Mouse (Mus musculus) layer of hippocampus, postnatal 25 days (tissue): ENCODE measurements at regions not wholly inside any gene's neighbourhood (a gene's known extent, or its start where the extent isn't known, plus 50 kb on each side); places are given as distances from the start of the nearest gene placed in this dataset.
A peak's percentile ranks its signal among the peaks of the same experiment; 100 is the strongest.

Source experiments
- DNase-seq, 2 experiments: peaks; one replicate each; pipeline ENCODE4 v3.0.0; 2022; ENCODE audit warnings: mixed read lengths in 2 of 2, low spot score in 1 of 2; ENCODE audit errors: extremely low spot score in 1 of 2

DNA sequence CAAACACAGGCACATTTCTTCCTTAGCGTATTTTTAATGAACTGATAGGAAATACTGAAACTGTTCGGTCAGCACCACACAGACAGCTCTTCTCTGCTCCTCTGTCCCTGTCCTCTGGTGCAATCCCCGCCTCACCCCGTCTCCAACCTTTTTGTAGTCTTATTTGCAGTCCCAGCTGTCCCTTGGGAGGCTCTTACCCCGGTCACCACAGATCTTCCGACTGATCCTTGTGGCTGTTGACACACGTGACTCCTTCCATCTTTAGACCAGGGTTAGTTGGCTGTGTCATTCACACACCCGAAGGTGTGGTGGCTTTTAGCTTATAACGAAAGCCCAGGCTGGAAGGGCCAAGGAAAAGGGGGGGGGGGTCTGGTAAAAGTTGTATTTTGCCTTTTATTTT, 56.4 kb downstream of the Cyp26a1 start:
- DNase-seq: no peak

DNA sequence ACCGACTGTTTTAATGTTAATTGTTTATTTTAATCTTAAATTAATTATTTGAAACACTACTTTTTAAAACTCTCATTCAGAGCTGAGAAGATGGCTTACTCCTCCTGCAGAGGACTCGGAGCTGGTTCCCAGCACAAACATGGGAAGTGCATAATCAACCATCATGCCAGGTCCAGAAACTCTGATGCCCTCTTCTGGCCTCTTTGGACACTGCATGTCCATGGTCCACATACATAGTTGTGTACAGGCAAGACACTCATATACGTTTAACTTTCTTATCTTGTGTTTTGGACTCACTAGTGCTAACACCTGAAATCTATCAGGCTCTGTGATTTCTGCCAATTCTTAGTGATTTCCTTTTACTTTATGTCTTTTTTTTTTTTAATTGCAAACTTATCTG, 57.8 kb downstream of the Cyp26a1 start:
- DNase-seq: no peak

- DNase-seq: no peak
These were observed 71.8 kb downstream of the Cyp26a1 start for GRCm38 (mm10) chr19:37769376-37769775.

DNA sequence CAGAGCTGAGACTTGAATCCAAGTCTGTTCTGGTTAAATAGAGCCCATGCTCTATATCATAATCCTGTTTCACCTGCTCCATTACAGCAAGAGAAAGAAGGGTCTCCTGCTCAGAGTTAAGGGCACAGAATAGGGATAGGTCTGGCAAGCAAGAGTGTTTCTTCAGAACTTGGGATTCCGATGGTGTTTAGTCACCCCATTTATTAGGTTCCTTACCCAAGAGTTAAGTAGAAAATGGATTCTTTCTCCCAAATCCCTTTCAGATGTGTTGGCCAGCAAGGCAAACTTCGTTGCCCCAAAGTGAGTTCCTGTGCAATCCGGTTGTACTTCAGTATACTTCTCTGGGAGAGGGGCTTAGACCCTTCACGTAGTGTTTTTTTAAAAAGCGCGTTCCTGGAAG, 74.4 kb downstream of the Cyp26a1 start:
- no peak for DNase-seq

DNA sequence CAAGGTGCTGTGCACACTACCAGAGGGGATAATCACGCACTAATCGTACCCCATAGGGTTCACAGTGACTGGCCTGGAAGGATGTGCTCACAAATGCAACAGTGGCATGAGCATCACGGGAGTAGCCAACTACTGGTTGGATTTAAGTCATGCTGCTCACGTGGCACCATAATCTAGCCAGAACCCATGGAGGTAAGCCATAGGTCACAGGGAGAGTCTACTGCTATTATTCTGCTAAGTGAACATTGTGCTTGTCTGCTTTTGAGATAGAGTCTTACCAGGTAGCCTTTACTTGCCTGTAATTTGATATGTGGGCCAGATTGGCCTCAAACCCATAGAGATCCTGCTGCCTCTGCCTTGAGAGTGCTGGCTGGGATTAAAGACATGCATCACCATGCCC, 77.0 kb downstream of the Cyp26a1 start:
- no peak for DNase-seq

- DNase-seq: no peak
These were observed 77.4 kb downstream of the Cyp26a1 start for GRCm38 (mm10) chr19:37774966-37775365.

GRCm38 (mm10) chr19:37777961-37778360, 80.4 kb downstream of the Cyp26a1 start:
- DNase-seq: no peak

DNA sequence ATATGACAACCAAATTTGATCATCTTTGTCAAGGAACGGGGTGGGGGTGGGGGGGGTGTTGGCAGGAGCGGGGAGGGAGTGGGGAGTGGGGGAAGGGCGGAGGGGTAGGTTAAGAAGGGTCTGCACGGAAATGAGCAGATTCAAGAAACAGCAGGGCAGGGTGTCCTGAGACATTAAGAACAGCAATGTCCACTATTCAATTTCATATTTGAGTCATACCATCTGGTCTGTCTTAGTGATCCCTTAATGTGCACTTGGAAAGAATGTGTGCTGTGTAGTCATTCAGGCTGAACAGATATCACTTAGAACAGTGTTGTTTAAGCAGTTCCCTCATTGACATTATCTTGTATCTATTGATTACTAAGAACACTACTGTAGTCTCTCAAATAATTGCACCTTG, 81.0 kb downstream of the Cyp26a1 start:
- no peak for DNase-seq

GRCm38 (mm10) chr19:37788540-37788939, 90.9 kb downstream of the Cyp26a1 start:
- no peak for DNase-seq

GRCm38 (mm10) chr19:37789576-37790180, 92.1 kb downstream of the Cyp26a1 start:
- no peak for DNase-seq

GRCm38 (mm10) chr19:37790281-37791073, 92.9 kb downstream of the Cyp26a1 start:
- no peak for DNase-seq

DNA sequence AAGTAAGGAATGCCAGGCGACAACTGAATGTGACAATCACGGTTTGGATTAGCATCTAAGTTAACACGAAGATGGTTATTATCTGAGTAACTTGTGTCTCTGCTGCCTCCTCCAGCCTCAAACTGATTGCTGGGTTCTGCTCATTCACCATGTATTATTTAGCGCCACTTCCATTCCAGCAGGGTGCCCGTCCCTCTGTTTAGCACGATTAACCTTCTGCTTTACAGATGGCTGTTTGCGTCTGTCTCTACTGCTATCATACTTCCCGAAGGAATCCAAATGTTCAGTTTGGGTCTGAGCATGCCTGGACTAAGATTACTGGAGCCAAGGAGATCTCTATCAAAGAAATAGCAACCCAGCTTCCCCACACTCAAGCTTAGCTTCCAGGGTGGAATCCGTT, 95.6 kb downstream of the Cyp26a1 start:
- DNase-seq: peak; percentile 5 to 18

GRCm38 (mm10) chr19:37795552-37796343, 98.2 kb downstream of the Cyp26a1 start:
- no peak for DNase-seq

GRCm38 (mm10) chr19:37800161-37800660, 102.6 kb downstream of the Cyp26a1 start:
- DNase-seq: no peak

- DNase-seq: no peak
These were observed 112.1 kb downstream of the Cyp26a1 start for GRCm38 (mm10) chr19:37809666-37810065.

DNA sequence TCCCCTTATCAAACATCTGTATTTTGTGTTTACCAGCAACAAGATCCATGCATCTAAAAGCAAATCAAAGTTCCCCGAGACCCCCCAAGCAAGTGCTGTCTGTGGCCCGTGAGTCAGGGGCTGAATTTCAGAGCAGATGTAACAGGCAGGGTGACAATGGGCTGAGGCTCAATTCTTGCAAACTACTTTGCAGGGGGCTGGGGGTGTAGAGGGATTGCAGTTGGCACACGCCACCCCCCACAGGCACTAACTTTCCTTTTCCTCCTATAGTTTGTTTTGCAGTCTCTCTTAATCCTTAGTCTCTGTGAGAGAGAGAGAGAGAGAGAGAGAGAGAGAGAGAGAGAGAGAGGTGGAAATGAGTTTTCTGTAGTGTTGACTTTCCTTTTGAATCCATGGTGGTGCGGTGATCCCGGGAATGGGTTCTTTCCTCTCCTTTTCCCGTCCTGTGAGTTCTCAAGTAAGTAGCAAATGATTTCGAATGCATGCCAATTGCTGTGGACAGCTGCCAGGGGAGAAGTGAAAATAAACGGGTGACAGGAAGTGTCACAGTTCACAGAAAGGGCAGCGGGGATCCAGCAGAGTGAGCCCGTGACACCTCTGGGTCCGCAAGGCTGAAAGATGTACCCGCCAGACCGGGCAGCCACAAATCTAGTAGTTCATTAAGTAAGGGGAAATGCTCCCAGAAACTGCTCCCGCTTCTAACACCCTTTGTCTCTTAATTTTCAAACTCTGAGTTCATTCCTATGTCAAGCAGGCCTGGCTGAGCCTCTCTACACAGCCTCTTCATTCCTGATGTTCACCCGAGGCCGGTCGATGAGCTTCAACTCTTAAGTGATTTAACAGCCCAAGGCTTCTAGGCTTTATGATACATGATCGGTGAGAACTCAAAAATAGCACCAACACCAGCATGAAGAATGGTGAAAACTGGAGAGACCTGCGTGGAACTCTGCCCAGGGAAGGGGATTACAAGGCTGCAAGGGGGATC, 116.8 kb downstream of the Cyp26a1 start:
- no peak for DNase-seq

- no peak for DNase-seq
These were observed 118.0 kb downstream of the Cyp26a1 start for GRCm38 (mm10) chr19:37815627-37816026.

GRCm38 (mm10) chr19:37821243-37821642, 123.6 kb downstream of the Cyp26a1 start:
- no peak for DNase-seq

GRCm38 (mm10) chr19:37821671-37822190, 124.1 kb downstream of the Cyp26a1 start:
- DNase-seq: no peak

DNA sequence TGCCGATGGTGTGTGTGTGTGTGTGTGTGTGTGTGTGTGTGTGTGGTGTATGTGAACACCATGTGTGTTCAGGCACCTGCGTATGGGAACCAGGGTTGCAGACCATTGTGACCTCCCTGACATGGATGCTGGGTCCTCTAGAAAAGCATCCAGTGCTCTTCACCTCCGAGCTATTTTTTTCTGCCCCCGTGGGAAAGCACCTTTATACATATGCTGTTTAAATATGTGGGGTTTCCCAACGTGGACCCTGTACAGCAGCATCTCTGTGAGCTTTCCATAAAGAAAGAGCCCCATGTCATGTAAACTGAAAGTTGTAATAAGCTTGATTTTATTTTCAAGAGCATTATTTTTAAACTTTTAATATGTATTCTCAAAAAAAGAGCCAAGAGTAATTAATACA, 126.6 kb downstream of the Cyp26a1 start:
- no peak for DNase-seq
